Mouse (Mus musculus) Patski (cell line): ENCODE measurements around the gene St5. TPM values are rescaled to one million over a fixed set of nuclear protein-coding genes. Genes with fewer than 3 reads are reported as not detected.

Source experiments
- ATAC-seq: fragments of 100-300 bp; one replicate; pipeline ENCODE4 v1.8.0; 2021
- CTCF ChIA-PET: fragments of 350-600 bp; sonication (Branson Sonifier 250); formaldehyde crosslinking; loops from one replicate; lab custom pipeline; 2022; ENCODE audit warnings: inconsistent platforms; lab: Charles Lee
- POLR2A ChIA-PET: fragments of 350-600 bp; sonication (Branson Sonifier 250); formaldehyde crosslinking; loops from one replicate; lab custom pipeline; 2022; ENCODE audit warnings: antibody characterized with exemption, inconsistent platforms; lab: Charles Lee
- DNase-seq: peaks from one replicate; pipeline ENCODE4 v3.0.0-alpha.2; 2011; ENCODE audit warnings: low read depth, low spot score
- H3K27me3 ChIP-seq: fragments of 371-371 bp; one replicate; pipeline ENCODE4 v1.5.1; 2021
- CTCF ChIP-seq: fragments of 100-300 bp; IDR thresholded peaks from one replicate; pipeline ENCODE4 v1.5.1; 2021
- in situ Hi-C: fragments of 300-500 bp; cut with MboI; formaldehyde crosslinking; loops from 3 replicates; pipeline ENCODE4 v1.11.1; 2018; ENCODE audit warnings: low pct_unique_long_range_greater_than_20kb, mixed read lengths
- polyA plus RNA-seq: library from polyadenylated mRNA; unstranded; gene quantifications from one replicate; pipeline ENCODE4 v1.2.3, GENCODE M21; 2021

The St5 gene
- polyA plus RNA-seq, 1 experiment from 2014 or later, result 183 TPM

DNA sequence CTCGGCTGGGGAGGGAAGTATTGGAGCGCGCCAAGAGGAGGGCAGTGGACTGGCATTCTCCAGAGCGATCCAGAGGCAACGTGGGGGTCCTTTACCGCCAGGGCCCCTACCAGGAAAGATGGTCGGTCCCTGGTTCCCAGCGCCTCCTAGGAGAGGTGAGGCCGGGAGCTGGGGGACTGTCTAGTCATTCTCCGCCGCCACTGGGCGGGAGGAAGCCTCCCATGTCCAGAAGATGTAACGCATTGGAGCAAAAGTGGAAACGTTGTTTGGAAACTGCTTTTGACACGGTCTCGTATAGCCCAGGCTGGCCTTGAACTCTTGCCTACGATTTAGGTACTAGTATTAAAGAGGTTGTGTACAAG is 592 bp upstream of the St5 start:
- CTCF ChIA-PET, result interaction anchor here (1.5 kb wide), 1 partner anchor 25 kb away, joined by 3 read pairs; no protein-coding TSS in a partner anchor
- POLR2A ChIA-PET, result interaction anchor here (1.2 to 1.5 kb wide), 2 partner anchors 38 to 67 kb away, joined by 3 to 5 read pairs; no protein-coding TSS in a partner anchor
- TF ChIP-seq CTCF, result no peak
- DNase-seq (no peak), ATAC-seq (no peak)
- in situ Hi-C loops, result loop anchor here (25.0 kb wide), 3 partner anchors 167 to 542 kb away; partner anchors contain the start of gene Zfp143
- no peaks in the 10 kb centered on the region for H3K27me3 ChIP-seq

DNA sequence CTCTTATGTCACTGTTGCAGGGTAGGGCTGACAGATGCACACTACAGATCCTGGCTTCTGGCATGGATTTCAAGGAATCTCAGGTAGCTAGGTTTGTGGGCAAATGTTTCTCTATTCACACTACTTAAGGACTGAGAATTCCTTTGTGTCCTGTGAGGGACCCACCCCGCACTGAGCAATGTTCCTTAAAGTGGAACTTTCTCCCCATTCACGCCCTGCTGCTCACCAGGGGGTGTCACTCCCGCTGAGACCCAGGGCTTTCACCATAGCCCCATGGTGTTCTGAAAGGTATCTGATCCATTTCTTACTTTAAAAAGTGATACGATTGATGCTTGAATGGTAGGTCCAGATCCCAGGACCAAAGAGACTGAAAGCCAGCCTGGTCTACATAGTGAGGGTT is 684 bp downstream of the St5 start:
- ChIA-PET POLR2A (no interaction called here), CTCF (no interaction called here)
- in situ Hi-C loops, result loop anchor here (25.0 kb wide), 3 partner anchors 165 to 540 kb away; partner anchors contain the start of gene Zfp143
- no peak for TF ChIP-seq CTCF
- no peak for ATAC-seq
- H3K27me3 ChIP-seq, result no peaks in the 10 kb centered on the region
- no peak for DNase-seq

DNA sequence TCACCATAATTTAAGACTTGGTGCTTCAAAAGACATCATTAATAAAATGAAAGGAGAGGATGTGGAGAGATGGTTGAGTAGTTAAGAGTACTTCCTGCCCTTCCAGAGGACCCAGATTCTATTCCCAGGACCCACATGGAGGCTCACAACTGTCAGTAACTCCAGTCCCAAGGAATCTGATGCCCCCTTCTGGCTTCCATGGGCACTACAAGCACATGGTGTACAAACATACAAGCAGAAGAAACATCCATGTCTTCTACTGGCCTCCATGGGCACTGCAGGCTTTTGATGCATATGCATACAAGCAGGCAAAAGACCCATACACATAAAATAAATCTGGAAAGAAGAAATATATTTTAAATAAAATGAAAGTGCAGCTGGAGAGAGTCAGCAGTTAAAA is 3.2 kb downstream of the St5 start:
- POLR2A ChIA-PET, result no interaction called here
- no peak for ATAC-seq
- CTCF ChIA-PET, result interaction anchor here (1.3 kb wide), 1 partner anchor 17 kb away, joined by 3 read pairs; no protein-coding TSS in a partner anchor
- peak; percentile 59 for TF ChIP-seq CTCF
- no peaks in the 10 kb centered on the region for H3K27me3 ChIP-seq
- in situ Hi-C loops, result loop anchor here (25.0 kb wide), 3 partner anchors 163 to 538 kb away; partner anchors contain the start of gene Zfp143
- DNase-seq, result no peak

DNA sequence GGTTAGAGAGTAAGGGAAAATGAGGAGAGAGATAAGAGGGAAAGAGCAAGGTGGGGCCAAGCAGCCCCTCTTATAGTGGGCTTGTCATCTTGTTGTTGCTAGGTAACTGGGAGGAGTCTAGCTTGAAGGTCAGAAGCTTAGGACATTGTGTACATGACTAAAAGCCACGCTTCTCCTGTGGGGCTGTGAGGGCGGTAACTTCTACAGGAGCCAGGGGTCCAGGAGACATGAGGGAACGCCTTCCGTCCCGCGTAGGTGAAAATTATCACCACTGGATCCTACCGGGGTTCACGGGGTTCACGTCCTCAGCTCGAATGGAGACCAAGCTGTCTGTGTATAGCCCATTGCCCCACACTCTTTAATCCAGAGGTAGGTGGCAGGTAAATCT is 8.1 kb downstream of the St5 start:
- ATAC-seq (no peak), DNase-seq (no peak)
- in situ Hi-C loops, result no loop called here
- ChIA-PET POLR2A (no interaction called here), CTCF (no interaction called here)
- no peak for TF ChIP-seq CTCF
- no peaks in the 10 kb centered on the region for H3K27me3 ChIP-seq

DNA sequence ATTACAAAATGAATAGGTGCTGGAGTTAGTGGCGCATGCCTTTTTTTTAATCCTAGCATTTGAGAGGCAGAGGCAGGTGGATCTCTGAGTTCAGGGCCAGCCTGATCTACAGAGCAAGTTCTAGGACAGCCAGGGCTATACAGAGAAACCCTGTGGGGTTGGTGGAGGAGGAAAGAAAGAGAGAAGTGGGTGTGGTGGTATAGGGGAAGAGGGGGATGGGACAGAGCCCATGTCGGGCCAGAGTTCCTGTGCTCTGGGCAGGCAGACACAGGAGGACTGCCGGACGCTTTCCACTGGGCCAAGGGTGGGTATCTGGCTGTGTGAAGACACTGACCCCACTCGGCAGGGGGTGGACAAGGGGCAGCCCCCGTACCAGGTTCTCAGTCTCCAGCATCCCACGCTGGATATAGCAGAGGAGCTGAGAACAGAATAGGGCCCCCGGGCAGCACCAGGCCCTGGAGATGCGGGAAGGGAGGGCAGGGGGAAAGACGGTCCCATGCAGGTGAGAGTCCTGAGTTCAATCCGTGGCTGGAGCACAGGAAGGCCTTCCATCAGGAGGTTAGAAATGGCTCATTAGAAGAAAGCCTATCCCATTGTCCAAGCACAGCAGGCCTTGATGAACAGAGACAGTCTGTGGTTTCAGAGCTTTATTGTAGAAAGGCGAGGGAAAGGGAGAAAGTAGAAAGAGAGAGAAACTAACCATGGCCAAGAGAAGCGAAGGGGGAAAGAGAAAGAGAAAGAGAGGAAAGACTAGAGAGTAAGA is 8.6 kb downstream of the St5 start:
- H3K27me3 ChIP-seq, result no peaks in the 10 kb centered on the region
- ChIA-PET CTCF (no interaction called here), POLR2A (no interaction called here)
- ATAC-seq (no peak), DNase-seq (no peak)
- in situ Hi-C loops, result no loop called here
- TF ChIP-seq CTCF, result no peak

DNA sequence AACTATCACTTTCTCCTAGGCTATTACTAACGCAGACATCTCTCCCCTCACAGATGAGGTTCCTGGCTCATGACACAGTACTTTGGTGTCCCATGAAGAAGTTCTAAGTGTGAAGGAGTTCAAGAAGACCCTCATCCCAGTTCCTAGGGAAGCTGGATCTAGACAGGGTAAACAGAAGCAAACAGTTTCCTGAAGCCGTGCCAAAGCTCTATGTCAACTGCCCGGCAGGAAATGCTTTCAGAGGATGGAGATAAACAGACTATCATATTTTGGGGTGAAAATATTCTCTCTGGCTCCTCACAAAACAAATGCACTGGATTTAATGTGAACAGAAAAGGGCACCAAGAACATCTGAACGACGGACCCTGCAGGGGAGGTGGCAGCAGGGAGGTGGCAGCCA is 12.4 kb downstream of the St5 start:
- ATAC-seq, result no peak
- ChIA-PET POLR2A (interaction anchor here (0.6 kb wide), 1 partner anchor 82 kb away, joined by 10 read pairs; no protein-coding TSS in a partner anchor), CTCF (interaction anchor here (1.4 kb wide), 1 partner anchor 18 kb away, joined by 3 read pairs; no protein-coding TSS in a partner anchor)
- DNase-seq, result no peak
- no peaks in the 10 kb centered on the region for H3K27me3 ChIP-seq
- no peak for TF ChIP-seq CTCF
- in situ Hi-C loops, result no loop called here

DNA sequence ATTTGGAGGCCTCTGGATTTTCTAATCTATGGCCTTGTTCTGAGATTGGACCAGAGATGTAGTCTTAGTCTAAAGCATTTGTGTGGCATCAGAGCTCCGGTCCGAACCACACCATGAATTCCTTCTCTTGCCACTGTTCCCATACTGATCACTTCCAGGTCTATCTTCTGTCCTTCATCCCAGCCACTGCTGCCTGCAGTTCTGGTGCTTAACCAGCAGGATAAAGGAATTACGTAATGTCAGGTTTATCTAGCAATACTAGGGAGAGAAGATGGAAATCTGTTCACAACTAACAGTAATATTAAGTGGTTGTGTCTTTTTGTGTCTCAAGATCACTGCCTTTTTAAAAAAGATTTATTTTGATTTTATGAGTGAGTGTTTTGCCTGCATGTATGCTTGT is 13.3 kb downstream of the St5 start:
- DNase-seq, result no peak
- peak; percentile 46 for TF ChIP-seq CTCF
- CTCF ChIA-PET, result interaction anchor here (1.4 kb wide), 1 partner anchor 17 kb away, joined by 3 read pairs; no protein-coding TSS in a partner anchor
- no peaks in the 10 kb centered on the region for H3K27me3 ChIP-seq
- POLR2A ChIA-PET, result no interaction called here
- in situ Hi-C loops, result no loop called here
- no peak for ATAC-seq

DNA sequence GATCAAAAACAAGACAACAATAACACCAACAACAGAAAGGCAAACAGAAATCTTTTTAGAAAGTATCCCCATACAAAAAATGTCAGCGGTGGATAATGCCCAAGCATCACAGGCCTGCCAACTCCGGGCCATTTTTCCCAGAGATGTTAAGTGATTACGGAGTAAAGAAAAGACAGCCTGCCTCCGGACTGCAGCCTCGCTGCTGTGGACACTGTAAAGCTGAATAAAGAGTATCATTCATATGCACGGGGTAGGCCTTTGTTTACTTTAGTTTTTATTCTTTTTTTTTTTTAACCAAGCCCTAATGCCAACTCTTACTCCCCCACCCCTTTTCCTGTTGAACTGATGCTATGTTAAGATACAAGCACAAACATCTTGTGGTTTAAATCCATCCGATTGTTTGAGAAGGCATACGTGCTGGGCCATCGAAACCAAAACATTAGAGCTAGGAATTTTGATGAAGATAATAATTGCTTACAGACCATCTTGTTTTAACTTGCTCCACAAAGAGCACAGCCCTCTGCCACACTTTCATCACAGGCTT is 16.7 kb downstream of the St5 start:
- in situ Hi-C loops, result no loop called here
- ChIA-PET CTCF (interaction anchor here (1.0 kb wide), 1 partner anchor 11 kb away, joined by 3 read pairs; no protein-coding TSS in a partner anchor), POLR2A (no interaction called here)
- no peaks in the 10 kb centered on the region for H3K27me3 ChIP-seq
- ATAC-seq (no peak), DNase-seq (no peak)
- TF ChIP-seq CTCF, result no peak

DNA sequence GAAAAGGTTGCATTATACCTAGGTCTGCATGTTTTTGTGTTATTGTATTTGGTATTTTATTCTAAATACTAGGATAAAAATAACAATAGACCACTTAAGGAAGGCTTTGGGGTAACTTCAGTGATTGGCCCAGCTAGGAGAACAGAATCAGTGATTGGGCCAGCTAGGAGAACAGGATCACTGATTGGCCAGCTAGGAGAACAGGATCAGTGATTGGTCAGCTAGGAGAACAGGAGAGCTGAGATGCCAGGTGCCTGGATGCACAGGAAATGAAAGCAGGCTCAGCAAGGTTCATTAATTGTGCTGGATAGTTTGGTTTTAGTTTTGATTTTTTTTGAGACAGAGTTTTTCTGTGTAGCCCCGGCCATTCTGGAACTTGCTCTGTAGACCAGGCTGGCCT is 22.5 kb downstream of the St5 start:
- H3K27me3 ChIP-seq, result no peaks in the 10 kb centered on the region
- POLR2A ChIA-PET, result no interaction called here

DNA sequence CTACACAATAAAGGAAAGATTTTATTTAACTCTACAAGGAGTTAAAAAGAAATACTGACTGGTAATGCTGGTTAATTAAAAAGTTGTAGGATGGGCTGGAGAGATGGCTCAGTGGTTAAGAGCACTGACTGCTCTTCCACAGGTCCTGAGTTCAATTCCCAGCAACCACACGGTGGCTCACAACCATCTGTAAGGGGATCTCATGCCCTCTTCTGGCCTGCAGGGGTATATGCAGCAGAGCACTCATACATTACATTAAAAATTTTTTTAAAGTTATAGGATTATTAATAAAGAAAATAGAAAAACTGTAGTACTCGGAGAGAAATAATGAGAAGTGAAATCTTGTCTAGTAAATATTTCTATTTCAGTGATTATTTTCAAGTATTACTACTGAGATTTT is 23.1 kb downstream of the St5 start:
- no peaks in the 10 kb centered on the region for H3K27me3 ChIP-seq

More for the DNA sequence above, 22.5 kb downstream of the St5 start:
- TF ChIP-seq CTCF, result no peak
- DNase-seq (no peak), ATAC-seq (no peak)
- CTCF ChIA-PET, result interaction anchor here (0.9 to 1.0 kb wide), 3 partner anchors 30 to 62 kb away, joined by 3 read pairs; no protein-coding TSS in a partner anchor
- in situ Hi-C loops, result no loop called here

More for the DNA sequence above, 23.1 kb downstream of the St5 start:
- DNase-seq (no peak), ATAC-seq (no peak)
- POLR2A ChIA-PET, result no interaction called here
- CTCF ChIA-PET, result interaction anchor here (0.9 kb wide), 1 partner anchor 61 kb away, joined by 3 read pairs; no protein-coding TSS in a partner anchor
- peak; percentile 59 for TF ChIP-seq CTCF
- in situ Hi-C loops, result no loop called here
